Mouse (Mus musculus) adrenal gland, postnatal 25 days (tissue): Measurements from ENCODE around the gene Cdc42ep1. TPM values are rescaled to one million over a fixed set of nuclear protein-coding genes. Genes with fewer than 3 reads are reported as not detected.

Experiments used
- DNase-seq: peaks from one replicate; pipeline ENCODE4 v3.0.0; 2021; ENCODE audit warnings: mixed read lengths
- total RNA-seq: library from RNA; stranded (reverse); gene quantifications from 2 replicates; pipeline ENCODE4 v1.2.3, GENCODE M21; 2021

Gene Cdc42ep1
- total RNA-seq, 1 experiment from 2014 or later, result 43.4 TPM

- no peak for DNase-seq
These were observed 7.1 kb downstream of the Cdc42ep1 start for GRCm38 (mm10) chr15:78849485-78849884.

DNA sequence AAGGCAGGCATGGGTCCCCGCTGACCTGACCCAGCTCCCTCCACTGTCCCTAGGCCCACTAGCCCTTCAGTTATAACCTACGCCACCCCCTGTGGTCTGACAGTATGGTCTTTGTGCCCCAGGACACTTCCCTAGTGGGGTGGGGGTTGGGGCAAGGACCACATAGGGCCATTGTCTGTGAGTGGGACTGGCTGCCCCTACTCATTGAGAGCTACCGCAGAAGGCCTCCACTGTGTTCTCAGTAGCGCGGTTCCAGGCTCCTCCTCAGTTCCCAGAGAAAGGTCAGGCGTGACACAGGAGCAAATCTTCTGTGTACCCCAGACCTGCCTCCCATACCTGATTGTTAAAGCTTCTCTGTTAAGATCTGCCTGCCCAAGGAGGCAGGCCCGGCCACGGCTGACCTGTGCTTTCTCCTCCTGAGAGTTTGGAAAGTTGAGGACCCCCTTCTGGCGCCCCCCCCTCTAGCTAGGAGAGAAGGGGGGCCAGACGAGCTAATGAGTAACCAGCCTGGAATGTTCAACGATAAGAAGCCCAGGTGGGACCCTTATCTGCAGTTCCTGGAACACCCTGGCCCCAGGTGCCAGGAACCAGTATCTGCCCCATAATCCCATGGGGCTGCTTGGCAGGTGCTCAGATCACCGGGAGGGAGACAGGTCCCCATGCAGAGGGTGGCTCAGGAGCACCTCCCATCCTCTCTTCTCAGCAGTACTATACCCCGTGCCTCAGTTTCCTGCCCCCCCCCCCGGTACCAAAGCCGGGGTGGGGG is 7.8 kb downstream of the Cdc42ep1 start:
- no peak for DNase-seq

- DNase-seq, result no peak
These were observed 8.5 kb downstream of the Cdc42ep1 start for GRCm38 (mm10) chr15:78850944-78851343.

GRCm38 (mm10) chr15:78851505-78852153 is 9.2 kb downstream of the Cdc42ep1 start:
- peak; percentile 93 for DNase-seq

GRCm38 (mm10) chr15:78855303-78855965 is 13.0 kb downstream of the Cdc42ep1 start, which contains the start of gene Lgals2:
Lgals2 (minus strand) TSS chr15:78855529.
- DNase-seq, result no peak

- DNase-seq, result peak; percentile 47
These were observed 14.6 kb downstream of the Cdc42ep1 start for GRCm38 (mm10) chr15:78857009-78857408.

GRCm38 (mm10) chr15:78859311-78859710 is 16.9 kb downstream of the Cdc42ep1 start:
- DNase-seq, result no peak

DNA sequence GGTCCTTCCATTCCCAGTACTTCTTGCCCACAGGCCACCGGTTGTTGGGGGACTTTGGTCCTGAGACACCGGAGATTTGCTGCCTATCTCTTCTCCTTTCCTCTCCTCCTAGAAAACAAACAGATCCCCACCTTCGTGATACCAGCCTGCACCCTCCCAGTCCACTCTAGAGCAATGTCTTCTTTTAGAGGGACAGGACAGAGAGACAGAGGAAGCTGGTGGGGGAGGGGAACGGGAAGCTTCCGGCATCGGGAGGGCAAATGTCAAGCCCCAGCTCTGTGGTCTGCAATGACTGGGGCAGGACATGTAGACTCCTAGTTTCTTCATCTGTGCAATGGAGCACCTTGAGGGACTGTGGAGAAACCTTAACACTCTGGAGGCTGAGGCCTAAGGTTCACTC is 17.3 kb downstream of the Cdc42ep1 start:
- DNase-seq, result no peak

GRCm38 (mm10) chr15:78862280-78862679 is 19.9 kb downstream of the Cdc42ep1 start:
- no peak for DNase-seq

DNA sequence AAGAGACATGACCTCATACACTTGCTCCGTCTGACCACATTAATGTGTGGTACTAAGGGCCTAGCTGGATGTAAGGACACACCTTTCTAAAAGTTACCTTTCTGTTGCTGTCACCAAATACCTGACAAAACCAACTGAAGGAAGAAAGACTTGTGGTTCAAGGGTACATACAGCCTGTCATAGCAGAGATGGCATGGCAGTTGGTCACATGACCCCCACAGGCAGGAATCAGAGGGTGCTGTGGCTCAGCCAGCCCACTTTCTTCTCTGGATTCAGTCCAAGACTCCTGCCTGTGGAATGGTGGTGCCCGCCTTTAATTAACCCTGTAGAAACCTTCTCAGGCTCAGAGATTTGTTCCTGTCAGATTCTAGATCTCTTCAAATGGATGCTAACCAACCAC is 20.7 kb downstream of the Cdc42ep1 start:
- DNase-seq, result no peak

DNA sequence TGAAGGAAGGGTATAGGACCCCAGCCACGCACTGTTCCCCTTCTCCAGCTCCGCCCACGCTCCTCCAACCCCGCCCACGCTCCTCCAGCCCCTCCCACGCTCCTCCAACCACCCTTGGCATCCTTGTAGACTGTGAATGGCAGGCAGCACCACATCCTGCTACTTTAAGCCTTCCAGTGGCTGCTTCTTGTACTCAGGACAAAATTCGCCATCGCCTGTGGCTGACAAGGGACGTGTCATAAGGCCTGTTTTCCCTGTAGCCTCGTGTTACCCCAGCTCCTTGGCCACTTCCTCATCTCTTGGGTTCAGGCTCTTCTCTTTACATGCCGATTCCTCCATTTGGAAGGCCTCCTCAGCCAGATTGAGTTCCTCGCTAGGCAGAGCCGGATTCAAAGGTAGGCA is 21.4 kb downstream of the Cdc42ep1 start:
- DNase-seq, result no peak

DNA sequence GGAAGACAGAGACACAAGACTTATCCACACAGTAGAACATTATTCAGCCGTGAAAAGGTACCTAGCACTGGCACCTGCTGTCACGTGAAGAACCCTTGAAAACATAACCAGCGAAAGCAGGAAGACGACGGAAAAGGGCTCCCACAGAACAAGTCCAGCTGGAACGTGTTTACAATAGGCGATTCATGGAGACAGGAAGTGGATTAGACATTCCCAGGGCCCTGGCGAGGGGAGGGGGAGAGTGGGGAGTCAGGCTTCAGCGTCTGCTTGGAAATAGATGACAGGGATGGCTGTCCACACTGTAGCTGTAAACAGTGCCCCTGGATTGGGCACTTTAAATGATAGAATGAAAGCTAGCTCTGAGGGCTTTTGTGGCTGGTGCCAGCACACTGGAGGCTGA is 26.0 kb downstream of the Cdc42ep1 start:
- no peak for DNase-seq

- no peak for DNase-seq
These were observed 26.4 kb downstream of the Cdc42ep1 start for GRCm38 (mm10) chr15:78868826-78869233.

DNA sequence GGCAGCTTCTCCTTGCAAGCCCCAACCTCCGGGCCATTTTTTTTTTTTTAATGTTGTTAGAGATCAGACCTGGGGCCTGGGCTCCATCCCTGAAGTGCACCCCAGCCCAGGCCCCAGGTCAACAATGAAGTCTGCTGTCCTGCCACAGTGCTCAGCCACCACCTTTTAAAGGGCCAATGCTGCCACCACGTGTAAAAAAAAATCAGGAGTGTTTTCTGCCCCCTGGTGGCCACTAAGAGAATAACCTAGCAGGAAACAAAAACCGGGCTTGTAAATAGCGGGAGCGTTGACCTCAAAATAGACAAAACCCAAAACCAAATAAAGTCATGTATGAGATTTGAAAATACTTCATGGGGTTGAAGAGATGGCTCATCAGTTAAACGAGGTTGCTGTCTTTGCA is 27.4 kb downstream of the Cdc42ep1 start:
- DNase-seq, result no peak

DNA sequence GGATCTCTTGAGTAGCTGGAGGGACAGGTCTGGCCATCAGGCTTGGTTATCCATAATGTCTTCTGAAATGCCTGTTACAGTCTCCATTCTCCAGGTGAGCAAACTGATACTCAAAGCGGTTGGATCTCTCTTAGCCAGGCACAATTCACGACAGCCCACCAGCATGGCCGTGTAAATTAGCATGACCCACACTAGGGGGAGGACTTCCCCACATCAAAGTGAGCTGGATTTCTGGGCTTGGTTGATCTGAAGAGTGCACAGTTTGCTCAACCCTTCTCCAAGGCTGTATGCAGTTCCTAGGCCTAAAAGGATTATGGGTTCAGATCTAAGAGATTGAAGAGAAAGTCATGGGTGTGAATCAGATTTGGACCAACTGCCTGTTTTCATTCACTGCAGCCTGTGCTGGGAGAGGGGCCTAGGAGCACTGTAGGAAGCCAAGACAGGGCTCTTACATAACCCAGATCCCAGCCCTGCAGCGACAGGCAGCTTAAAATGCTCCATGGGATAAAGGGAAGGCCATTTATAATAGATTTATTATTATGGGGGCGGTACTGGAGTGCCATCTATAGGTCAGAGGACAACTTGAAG is 29.7 kb downstream of the Cdc42ep1 start:
- no peak for DNase-seq

- DNase-seq, result no peak
These were observed 31.5 kb downstream of the Cdc42ep1 start for GRCm38 (mm10) chr15:78873803-78874435.

GRCm38 (mm10) chr15:78874989-78875388 is 32.6 kb downstream of the Cdc42ep1 start:
- DNase-seq, result no peak

DNA sequence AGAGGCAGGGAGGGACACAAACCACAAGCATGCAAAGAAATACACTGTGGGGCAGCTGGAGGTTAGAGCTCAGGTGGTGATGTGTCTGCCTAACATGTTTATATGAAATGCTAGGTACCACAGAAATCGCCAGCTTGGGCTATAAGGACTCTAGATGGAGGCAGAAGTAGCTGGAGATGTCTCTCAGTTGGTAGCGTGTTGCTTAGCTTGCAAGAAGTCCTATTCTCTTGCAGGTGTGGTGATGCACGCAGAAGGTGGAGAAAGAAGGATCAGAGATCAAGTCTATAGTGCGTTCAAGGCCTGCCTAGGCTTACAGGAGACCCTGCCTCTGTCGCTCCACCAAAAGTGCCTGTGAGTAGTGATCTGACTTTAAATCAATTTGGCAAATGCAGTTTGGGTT is 33.1 kb downstream of the Cdc42ep1 start:
- no peak for DNase-seq

GRCm38 (mm10) chr15:78876258-78876696 is 33.9 kb downstream of the Cdc42ep1 start:
- peak; percentile 77 for DNase-seq

DNA sequence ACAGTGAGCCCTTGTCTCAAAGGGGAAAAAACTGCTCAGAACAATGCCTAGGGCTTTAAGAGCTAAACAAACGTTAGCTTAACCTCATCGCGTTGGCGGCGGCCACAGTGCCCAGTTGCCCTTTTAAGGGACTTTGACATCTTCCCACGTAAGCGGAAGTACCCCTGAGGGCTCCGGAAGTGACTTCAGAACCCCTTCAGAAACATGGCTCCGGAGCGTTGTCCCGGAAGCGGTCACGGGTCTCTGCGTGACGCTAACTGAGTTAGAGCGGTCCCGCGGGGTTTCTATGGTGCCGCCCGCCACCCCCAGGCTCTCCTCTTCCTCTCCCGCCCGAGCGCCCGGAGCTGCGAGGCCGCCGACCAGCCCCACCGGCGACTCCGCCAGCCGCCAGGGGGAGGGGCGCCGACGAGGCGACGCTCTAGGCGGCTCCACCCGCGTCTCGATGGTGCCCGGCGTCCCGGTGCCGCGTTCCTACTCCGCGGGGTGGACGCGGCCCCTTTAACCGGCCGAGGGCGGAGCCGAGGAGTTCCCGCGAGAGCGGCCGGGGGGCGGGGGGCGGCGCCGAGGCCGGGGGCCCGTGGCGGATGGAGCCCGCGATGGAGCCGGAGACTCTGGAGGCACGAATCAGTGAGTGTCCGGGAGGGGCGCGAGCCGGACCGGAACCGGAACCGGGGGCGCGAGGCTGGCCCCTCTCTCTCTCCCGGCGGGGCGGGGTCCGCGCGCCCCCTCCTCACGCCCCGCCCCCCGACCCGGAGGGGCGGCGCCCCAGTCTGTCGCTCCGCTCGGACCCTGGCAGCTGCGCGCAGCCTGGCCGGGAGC is 34.8 kb downstream of the Cdc42ep1 start, which contains the start of gene Gga1:
Gene Gga1 (plus strand): TSS at position 200 of the 819 bp plus-strand sequence.
- DNase-seq, result peak; percentile 88

- no peak for DNase-seq
These were observed 35.5 kb downstream of the Cdc42ep1 start for GRCm38 (mm10) chr15:78877810-78878390.
